Mouse (Mus musculus) CH12.LX (cell line): ENCODE data around the gene Nup188. TPM values are rescaled to one million over a fixed set of nuclear protein-coding genes. Genes with fewer than 3 reads are reported as not detected.

Experiments
- DNase-seq: peaks from one replicate; pipeline ENCODE4 v3.0.0-alpha.2; 2013; ENCODE audit errors: extremely low read depth
- H3K27ac ChIP-seq: 2 replicates; pipeline ENCODE4 v1.5.1; 2012; ENCODE audit warnings: low read depth, mild to moderate bottlenecking, control low read depth, moderate library complexity; ENCODE audit not compliant: insufficient read depth
- H3K27me3 ChIP-seq: replicated peaks from 2 replicates; pipeline ENCODE3; 2012; ENCODE audit warnings: inconsistent platforms
- H3K36me3 ChIP-seq, 2 experiments: replicated peaks in 1 of 2; 2 replicates each; pipeline versions ENCODE3 to v1.6.1; 2012; ENCODE audit warnings: inconsistent platforms in 1 of 2, low read length in 1 of 2, mild to moderate bottlenecking in 1 of 2, mixed read lengths in 1 of 2, moderate library complexity in 1 of 2; ENCODE audit not compliant: control insufficient read depth in 1 of 2, insufficient read depth in 1 of 2
- H3K4me1 ChIP-seq, 2 experiments: 2 replicates each; pipeline ENCODE4 v1.6.1; 2012; ENCODE audit warnings: inconsistent platforms in 1 of 2, moderate library complexity in 1 of 2; ENCODE audit not compliant: insufficient read depth in 2 of 2, control insufficient read depth in 1 of 2
- H3K4me2 ChIP-seq: 2 replicates; pipeline ENCODE4 v1.6.1; 2012; ENCODE audit warnings: low read depth, mild to moderate bottlenecking, control low read depth; ENCODE audit not compliant: poor library complexity, insufficient read depth, severe bottlenecking
- H3K4me3 ChIP-seq, 3 experiments: fragments of 150-350 bp in 1 of 3; sonication (generic) in 1 of 3; replicated peaks in 1 of 3; 2 replicates each; pipeline versions ENCODE3 to v1.5.1; 2011 to 2012; ENCODE audit warnings: low read depth in 2 of 3, low read length in 2 of 3, mild to moderate bottlenecking in 2 of 3, moderate library complexity in 2 of 3, control low read depth in 1 of 3, improper control_type of control experiment in 1 of 3, inconsistent platforms in 1 of 3, mixed read lengths in 1 of 3; ENCODE audit not compliant: poor library complexity in 1 of 3
- H3K79me2 ChIP-seq: replicated peaks from 2 replicates; pipeline ENCODE4 v1.6.1; 2012; ENCODE audit warnings: mild to moderate bottlenecking, moderate library complexity; ENCODE audit not compliant: control insufficient read depth, poor library complexity, insufficient read depth, severe bottlenecking; ENCODE audit errors: extremely low read depth
- H3K9ac ChIP-seq: 2 replicates; pipeline ENCODE4 v1.6.1; 2012; ENCODE audit warnings: low read depth, mild to moderate bottlenecking, control low read depth, moderate library complexity; ENCODE audit not compliant: insufficient read depth
- H3K9me3 ChIP-seq: replicated peaks from 2 replicates; pipeline ENCODE3; 2012; ENCODE audit warnings: low read length, inconsistent platforms, mixed read lengths
- BHLHE40 ChIP-seq: IDR thresholded peaks from 2 replicates; pipeline ENCODE4 v1.6.1; 2011; ENCODE audit warnings: mild to moderate bottlenecking, low read depth, low read length, improper control_type of control experiment
- CHD2 ChIP-seq: IDR thresholded peaks from 2 replicates; pipeline ENCODE4 v1.6.1; 2011; ENCODE audit warnings: low read length, improper control_type of control experiment
- CTCF ChIP-seq, 2 experiments: IDR thresholded peaks in 1 of 2; conservative IDR thresholded peaks in 1 of 2; 2 replicates each; pipeline ENCODE4 v1.5.1; 2011 to 2012; ENCODE audit warnings: low read depth in 2 of 2, low read length in 2 of 2, improper control_type of control experiment in 1 of 2, inconsistent platforms in 1 of 2, mild to moderate bottlenecking in 1 of 2, moderate library complexity in 1 of 2
- E2F4 ChIP-seq: IDR thresholded peaks from 2 replicates; pipeline ENCODE4 v1.6.1; 2011; ENCODE audit warnings: low read depth, low read length, improper control_type of control experiment; ENCODE audit not compliant: insufficient replicate concordance
- ELF1 ChIP-seq: IDR thresholded peaks from 2 replicates; pipeline ENCODE4 v1.6.1; 2014; ENCODE audit warnings: low read depth, mild to moderate bottlenecking, inconsistent platforms, low read length, improper control_type of control experiment
- EP300 ChIP-seq: IDR thresholded peaks from 2 replicates; pipeline ENCODE4 v1.6.1; 2011; ENCODE audit warnings: low read length, improper control_type of control experiment
- GABPA ChIP-seq: IDR thresholded peaks from 2 replicates; pipeline ENCODE4 v1.6.1; 2012; ENCODE audit warnings: low read depth, low read length, improper control_type of control experiment, inconsistent platforms; ENCODE audit not compliant: insufficient replicate concordance
- HCFC1 ChIP-seq: IDR thresholded peaks from 2 replicates; pipeline ENCODE4 v1.6.1; 2012; ENCODE audit warnings: low read depth, mild to moderate bottlenecking, inconsistent platforms, low read length, improper control_type of control experiment
- MAFK ChIP-seq: IDR thresholded peaks from 2 replicates; pipeline ENCODE4 v1.6.1; 2011; ENCODE audit warnings: low read length, improper control_type of control experiment; ENCODE audit not compliant: insufficient replicate concordance
- MXI1 ChIP-seq: IDR thresholded peaks from 2 replicates; pipeline ENCODE4 v1.6.1; 2011; ENCODE audit warnings: mild to moderate bottlenecking, low read depth, low read length, improper control_type of control experiment
- MYC ChIP-seq: IDR thresholded peaks from 2 replicates; pipeline ENCODE4 v1.6.1; 2011; ENCODE audit warnings: low read depth, mild to moderate bottlenecking, improper control_type of control experiment, low read length
- POLR2A ChIP-seq: IDR thresholded peaks from 2 replicates; pipeline ENCODE4 v1.6.1; 2011; ENCODE audit warnings: low read depth, mild to moderate bottlenecking, improper control_type of control experiment, low read length
- POLR2AphosphoS2 ChIP-seq: IDR thresholded peaks from 2 replicates; pipeline ENCODE4 v1.6.1; 2011; ENCODE audit warnings: low read depth, low read length, improper control_type of control experiment
- RAD21 ChIP-seq: IDR thresholded peaks from 2 replicates; pipeline ENCODE4 v1.6.1; 2011; ENCODE audit warnings: low read depth, mild to moderate bottlenecking, low read length, improper control_type of control experiment, moderate library complexity
- SMC3 ChIP-seq: IDR thresholded peaks from 2 replicates; pipeline ENCODE4 v1.6.1; 2011; ENCODE audit warnings: low read depth, low read length, improper control_type of control experiment
- UBTF ChIP-seq: IDR thresholded peaks from 2 replicates; pipeline ENCODE4 v1.6.1; 2012; ENCODE audit warnings: low read depth, mild to moderate bottlenecking, inconsistent platforms, low read length, improper control_type of control experiment, moderate library complexity
- USF1 ChIP-seq: IDR thresholded peaks from 2 replicates; pipeline ENCODE4 v1.6.1; 2014; ENCODE audit warnings: low read depth, mild to moderate bottlenecking, inconsistent platforms, low read length, improper control_type of control experiment
- ZC3H11A ChIP-seq: IDR thresholded peaks from 2 replicates; pipeline ENCODE4 v1.6.1; 2012; ENCODE audit warnings: low read depth, mild to moderate bottlenecking, inconsistent platforms, low read length, improper control_type of control experiment
- ZKSCAN1 ChIP-seq: IDR thresholded peaks from 2 replicates; pipeline ENCODE4 v1.6.1; 2012; ENCODE audit warnings: low read depth, inconsistent platforms, low read length, improper control_type of control experiment, borderline replicate concordance
- ZMIZ1 ChIP-seq: IDR thresholded peaks from 2 replicates; pipeline ENCODE4 v1.6.1; 2012; ENCODE audit warnings: low read depth, mild to moderate bottlenecking, inconsistent platforms, low read length, improper control_type of control experiment
- ZNF384 ChIP-seq: IDR thresholded peaks from 2 replicates; pipeline ENCODE4 v1.6.1; 2012; ENCODE audit warnings: low read depth, low read length, improper control_type of control experiment, inconsistent platforms
- dilution Hi-C: fragments of 300-500 bp; cut with MboI; formaldehyde crosslinking; loops from 2 replicates; pipeline ENCODE4 v1.14.3; 2020; ENCODE audit warnings: low sequenced_read_pairs; ENCODE audit not compliant: extremely low pct_unique_long_range_greater_than_20kb, extremely low pct_ligation_motif_present
- in situ Hi-C: fragments of 300-500 bp; cut with MboI; formaldehyde crosslinking; loops from 3 replicates; pipeline ENCODE4 v1.14.3; 2019; ENCODE audit warnings: low sequenced_read_pairs, low pct_ligation_motif_present, low pct_unique_long_range_greater_than_20kb, mixed read lengths
- polyA plus RNA-seq: library from polyadenylated mRNA; unstranded; fragments of >175 nt; gene quantifications from 2 replicates; pipeline ENCODE4 v1.2.1, GENCODE M21; 2012; ENCODE audit warnings: low read depth; ENCODE audit not compliant: insufficient read length
- total RNA-seq, 2 experiments: library from RNA; depleted of rRNA; stranded (reverse); fragments of 300-350 nt in 1 of 2; fragments of >200 nt in 1 of 2; gene quantifications; 2 replicates each; pipeline ENCODE4 v1.2.3; 2012 to 2014

Gene Nup188
- total and polyA plus RNA-seq, 3 experiments = 19.7 to 58.8 (median 47.6) TPM

DNA sequence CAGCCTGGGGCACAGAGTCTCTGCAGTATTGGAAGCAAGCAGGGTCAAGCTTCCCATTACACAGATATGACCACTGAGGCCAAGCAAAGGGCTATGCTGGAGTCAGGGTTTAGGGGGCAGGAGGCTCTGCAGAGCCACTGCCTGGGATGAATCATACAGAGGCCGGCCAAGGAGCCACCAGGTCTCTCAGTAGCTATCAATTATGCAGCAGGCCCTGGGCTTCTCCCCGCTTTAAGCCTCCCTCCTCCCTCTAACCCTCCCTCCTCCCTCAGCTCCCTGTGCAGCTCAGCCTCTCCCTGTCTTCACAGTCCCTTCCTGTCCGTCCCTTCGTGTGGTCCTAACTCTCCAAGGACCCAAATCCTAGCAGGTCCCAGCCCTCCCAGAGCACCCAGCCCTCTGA lies 70.1 kb downstream of the Nup188 start:
- dilution Hi-C loops (no loop called here), in situ Hi-C loops (no loop called here)
- Histone ChIP-seq H3K4me1 (peaks cover 10 to 21% of the 10 kb centered on the region in 2 experiments), H3K36me3 (peaks cover 15 to 49% of the 10 kb centered on the region in 2 experiments), H3K4me3 (no peak overlapping the region), H3K9ac (no peak overlapping the region), H3K27me3 (no peaks in the 10 kb centered on the region), H3K4me2 (no peak overlapping the region), H3K27ac (no peak overlapping the region), H3K79me2 (no peaks in the 10 kb centered on the region), H3K9me3 (no peaks in the 10 kb centered on the region)
- no peak for DNase-seq
- TF ChIP-seq E2F4 (no peak), POLR2AphosphoS2 (no peak), CTCF (conservative IDR thresholded peaks at IDR 0.05 in 1 of 2, IDR thresholded peaks at IDR 0.05 in 1 of 2; ENCODE audit: low read depth in 2 of 2, low read length in 2 of 2) (no peak), POLR2A (no peak), ELF1 (no peak), HCFC1 (no peak), MAFK (no peak), GABPA (no peak), ZMIZ1 (no peak), BHLHE40 (no peak), ZC3H11A (no peak), USF1 (no peak)

DNA sequence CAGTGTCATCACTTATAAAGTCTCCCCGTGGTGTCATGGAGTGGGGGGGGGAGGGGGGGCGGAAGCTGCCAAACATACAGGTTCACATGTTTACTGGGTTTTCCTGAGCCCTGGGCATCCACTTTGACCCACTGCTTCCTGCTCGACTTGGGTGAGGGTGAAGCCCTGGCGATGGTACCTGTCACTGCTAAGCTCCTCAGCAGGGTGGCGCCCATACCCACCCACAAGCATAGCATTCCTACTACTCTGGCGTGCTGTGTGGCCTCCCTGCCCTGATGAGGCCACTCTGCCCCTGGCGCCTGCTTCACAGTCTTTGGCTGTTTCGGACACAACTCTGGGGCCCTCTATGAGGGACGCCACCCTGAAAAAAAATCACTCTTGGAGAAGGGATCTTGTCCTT lies 70.7 kb downstream of the Nup188 start:
- H3K36me3 ChIP-seq = peaks cover 15 to 48% of the 10 kb centered on the region in 2 experiments
- no peak for DNase-seq
- H3K4me2 ChIP-seq = no peak overlapping the region
- H3K79me2 ChIP-seq = no peaks in the 10 kb centered on the region
- dilution Hi-C loops = no loop called here
- TF ChIP-seq POLR2A (no peak), MXI1 (no peak), SMC3 (no peak), RAD21 (no peak), MYC (no peak), CHD2 (no peak), CTCF (conservative IDR thresholded peaks at IDR 0.05 in 1 of 2, IDR thresholded peaks at IDR 0.05 in 1 of 2; ENCODE audit: low read depth in 2 of 2, low read length in 2 of 2) (no peak), BHLHE40 (no peak), ZKSCAN1 (no peak), UBTF (no peak), EP300 (no peak), ZNF384 (no peak)
- H3K4me3 ChIP-seq = no peak overlapping the region
- in situ Hi-C loops = no loop called here
- no peak overlapping the region for H3K9ac ChIP-seq
- H3K9me3 ChIP-seq = no peaks in the 10 kb centered on the region
- H3K27me3 ChIP-seq = no peaks in the 10 kb centered on the region
- H3K27ac ChIP-seq = no peak overlapping the region
- H3K4me1 ChIP-seq = peaks cover 10 to 21% of the 10 kb centered on the region in 2 experiments
